ENCODE assay signal across 23 mouse cellular contexts in the genomic region with DNA sequence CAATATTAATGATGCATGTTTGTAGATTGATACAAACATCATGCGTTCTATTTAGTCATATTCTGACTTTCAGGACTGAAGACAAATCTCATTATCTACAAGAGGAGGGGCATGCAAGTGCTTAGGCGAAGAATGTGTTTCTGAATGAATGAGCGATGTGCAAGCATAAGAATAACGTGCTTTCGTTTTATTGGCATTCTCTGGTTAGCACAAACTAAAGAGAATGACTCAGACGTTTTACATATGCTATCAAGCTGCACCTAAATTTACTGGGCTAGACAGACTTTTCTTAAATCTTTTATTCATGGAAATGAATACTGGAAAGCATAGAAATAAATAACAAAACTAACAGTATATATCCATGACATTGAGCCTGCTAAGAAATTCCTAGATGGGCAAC.
DNase-seq lines count a peak whose midpoint lies in the region; ATAC-seq lines count a peak whose summit lies in the region.
"Had no signal": no experiment of that assay in that cellular context is flagged by ENCODE, and none has a peak within 500 bp of the region (broad histone marks: within the 10 kb centered on the region; RNA-seq: fewer than 3 reads in every experiment).

No protein-coding gene starts in this region.

- no peaks in the 10 kb centered on the region for H3K4me1 ChIP-seq in midbrain, embryonic 11.5 days (ENCODE audit: control insufficient read depth, insufficient read depth, low read length)
- no peaks in the 10 kb centered on the region for H3K4me1 ChIP-seq in midbrain, embryonic 16.5 days (ENCODE audit: control insufficient read depth, insufficient read depth, low read length)
- H3K4me1 ChIP-seq in forebrain, embryonic 10.5 days, result no peaks in the 10 kb centered on the region
- H3K4me1 ChIP-seq: embryonic facial prominence, embryonic 13.5 days; embryonic facial prominence, embryonic 15.5 days; forebrain, embryonic 13.5 days; forebrain, embryonic 15.5 days had no signal

- no peaks in the 10 kb centered on the region for H3K36me3 ChIP-seq in midbrain, embryonic 11.5 days (ENCODE audit: control insufficient read depth, insufficient read depth, low read length)
- H3K36me3 ChIP-seq in midbrain, embryonic 16.5 days (ENCODE audit: control insufficient read depth, insufficient read depth, low read length), result no peaks in the 10 kb centered on the region
- H3K36me3 ChIP-seq in forebrain, embryonic 10.5 days (replicated peaks), result no peaks in the 10 kb centered on the region
- H3K36me3 ChIP-seq: embryonic facial prominence, embryonic 13.5 days; embryonic facial prominence, embryonic 15.5 days; forebrain, embryonic 15.5 days had no signal

- H3K9me3 ChIP-seq in midbrain, embryonic 11.5 days (ENCODE audit: control insufficient read depth, low read length), result no peaks in the 10 kb centered on the region
- no peaks in the 10 kb centered on the region for H3K9me3 ChIP-seq in midbrain, embryonic 16.5 days (replicated peaks; ENCODE audit: control insufficient read depth, low read length, poor library complexity, severe bottlenecking)
- H3K9me3 ChIP-seq in forebrain, embryonic 10.5 days, result no peaks in the 10 kb centered on the region
- H3K9me3 ChIP-seq: embryonic facial prominence, embryonic 13.5 days; embryonic facial prominence, embryonic 15.5 days; forebrain, embryonic 13.5 days; forebrain, embryonic 15.5 days had no signal

- no peak for ATAC-seq in midbrain, embryonic 11.5 days (ENCODE audit: low FRiP score)
- no peak for ATAC-seq in midbrain, embryonic 16.5 days
- ATAC-seq: activated CD4-positive, CD25-positive, alpha-beta regulatory T cell, adult 4 months; forebrain, embryonic 13.5 days; forebrain, embryonic 15.5 days; forebrain, postnatal 0 days; Patski had no signal

- no peak overlapping the region for H3K4me2 ChIP-seq in midbrain, embryonic 11.5 days
- no peak overlapping the region for H3K4me2 ChIP-seq in midbrain, embryonic 16.5 days (ENCODE audit: low read length)
- H3K4me2 ChIP-seq: embryonic facial prominence, embryonic 13.5 days; embryonic facial prominence, embryonic 15.5 days; forebrain, embryonic 13.5 days; forebrain, embryonic 15.5 days had no signal

- H3K27ac ChIP-seq in midbrain, embryonic 11.5 days (ENCODE audit: low read depth, low read length), result no peak overlapping the region
- H3K27ac ChIP-seq in midbrain, embryonic 16.5 days (ENCODE audit: low read length), result no peak overlapping the region
- no peak overlapping the region for H3K27ac ChIP-seq in forebrain, embryonic 10.5 days
- H3K27ac ChIP-seq: embryonic facial prominence, embryonic 13.5 days; embryonic facial prominence, embryonic 15.5 days; forebrain, embryonic 13.5 days; forebrain, embryonic 15.5 days had no signal

- H3K4me3 ChIP-seq in midbrain, embryonic 11.5 days (ENCODE audit: low read depth, low read length), result no peak overlapping the region
- no peak overlapping the region for H3K4me3 ChIP-seq in midbrain, embryonic 16.5 days (ENCODE audit: low read depth, low read length)
- H3K4me3 ChIP-seq in forebrain, embryonic 10.5 days, result no peak overlapping the region
- H3K4me3 ChIP-seq: embryonic facial prominence, embryonic 13.5 days; embryonic facial prominence, embryonic 15.5 days; erythroblast, embryonic 14.5 days; forebrain, embryonic 13.5 days; forebrain, embryonic 15.5 days had no signal

- no peak overlapping the region for H3K9ac ChIP-seq in midbrain, embryonic 11.5 days (ENCODE audit: low read length)
- no peak overlapping the region for H3K9ac ChIP-seq in midbrain, embryonic 16.5 days (ENCODE audit: low read depth, low read length)
- H3K9ac ChIP-seq: embryonic facial prominence, embryonic 13.5 days; embryonic facial prominence, embryonic 15.5 days; forebrain, embryonic 13.5 days; forebrain, embryonic 15.5 days; forebrain, postnatal 0 days had no signal

- H3K27me3 ChIP-seq in midbrain, embryonic 11.5 days (ENCODE audit: control insufficient read depth, insufficient read depth, low read length), result no peaks in the 10 kb centered on the region
- no peaks in the 10 kb centered on the region for H3K27me3 ChIP-seq in midbrain, embryonic 16.5 days (ENCODE audit: control insufficient read depth, insufficient read depth, low read depth, low read length)
- no peaks in the 10 kb centered on the region for H3K27me3 ChIP-seq in forebrain, embryonic 10.5 days (ENCODE audit: poor library complexity, severe bottlenecking)
- H3K27me3 ChIP-seq: embryonic facial prominence, embryonic 13.5 days; embryonic facial prominence, embryonic 15.5 days; forebrain, embryonic 13.5 days; forebrain, embryonic 15.5 days; Patski had no signal

- peak; percentile 45 for DNase-seq in midbrain, embryonic 11.5 days (ENCODE audit: low spot score, missing footprints)
- DNase-seq in Muller cell, postnatal 12 days (ENCODE audit: inconsistent ontology term), result peak; percentile 74
- DNase-seq in brain, adult 2 months (ENCODE audit: low read depth, low spot score), result peak; percentile 9
- no peak for DNase-seq in forebrain, embryonic 10.5 days (ENCODE audit: extremely low spot score, low spot score)
- DNase-seq: adrenal gland, adult 8-10 months; adrenal gland, postnatal 14 days; adrenal gland, postnatal 36 days; cerebellum, adult 11 months; cerebellum, adult 18-20 months; cerebellum, adult 8-10 months; cerebellum, adult 9-11 months; cerebellum, postnatal 14 days; cerebellum, postnatal 36 days; embryo, embryonic 11 days; forebrain, postnatal 0 days had no signal

- WGBS in midbrain, embryonic 11.5 days, result 83% methylated on average over 6 of the region's 6 CpGs
- WGBS in midbrain, embryonic 16.5 days, result 79% methylated on average over 6 of the region's 6 CpGs
- WGBS in forebrain, embryonic 10.5 days, result 89% methylated on average over 6 of the region's 6 CpGs
